ENCODE assay signal across 14 mouse cellular contexts in genomic region chr7:79525690-79526630, GRCm38 (mm10). TPM values are rescaled to one million over a fixed set of nuclear protein-coding genes. Genes with fewer than 3 reads are reported as not detected.
DNase-seq lines count a peak whose midpoint lies in the region; ATAC-seq and TF ChIP-seq lines count a peak whose summit lies in the region.
"Had no signal": no experiment of that assay in that cellular context is flagged by ENCODE, and none has a peak within 500 bp of the region (broad histone marks: within the 10 kb centered on the region; RNA-seq: fewer than 3 reads in every experiment).

No protein-coding gene starts in this region.

- H3K4me2 ChIP-seq in hindbrain, embryonic 12.5 days (replicated peaks): no peak overlapping the region
- no peak overlapping the region for H3K4me2 ChIP-seq in midbrain, embryonic 16.5 days (ENCODE audit: low read length)
- H3K4me2 ChIP-seq in liver, embryonic 11.5 days: no peak overlapping the region
- H3K4me2 ChIP-seq: liver, embryonic 13.5 days had no signal

- no peak for TF ChIP-seq POLR2A in ES-Bruce4 (IDR thresholded peaks at IDR 0.05; ENCODE audit: insufficient read depth, low read length)

- TF ChIP-seq EP300 in ES-Bruce4 (IDR thresholded peaks at IDR 0.05; ENCODE audit: insufficient read depth, low read depth, low read length): 0 out of 2 replicates have a peak, but pooled peaks have one; percentile 13

- H3K9me3 ChIP-seq in ES-Bruce4 (replicated peaks; ENCODE audit: control insufficient read depth, insufficient read depth, low read length, poor library complexity, severe bottlenecking): no peaks in the 10 kb centered on the region
- H3K9me3 ChIP-seq in hindbrain, embryonic 12.5 days (replicated peaks): no peaks in the 10 kb centered on the region
- H3K9me3 ChIP-seq in midbrain, embryonic 16.5 days (replicated peaks; ENCODE audit: control insufficient read depth, low read length, poor library complexity, severe bottlenecking): no peaks in the 10 kb centered on the region
- no peaks in the 10 kb centered on the region for H3K9me3 ChIP-seq in liver, embryonic 11.5 days (ENCODE audit: control insufficient read depth, low read length)
- H3K9me3 ChIP-seq: liver, embryonic 13.5 days had no signal

- no peaks in the 10 kb centered on the region; the same call in 1 of the 2 replicates for H3K27me3 ChIP-seq in ES-Bruce4 (ENCODE audit: control insufficient read depth, insufficient read depth, low read length, poor library complexity, severe bottlenecking)
- peaks cover 9% of the 10 kb centered on the region for H3K27me3 ChIP-seq in hindbrain, embryonic 12.5 days
- H3K27me3 ChIP-seq in midbrain, embryonic 16.5 days (ENCODE audit: control insufficient read depth, insufficient read depth, low read depth, low read length): no peaks in the 10 kb centered on the region
- peaks cover 85% of the 10 kb centered on the region for H3K27me3 ChIP-seq in liver, embryonic 11.5 days (replicated peaks; ENCODE audit: control insufficient read depth, insufficient read depth, low read length)

- peak; percentile 80 for DNase-seq in embryo, embryonic 11 days
- DNase-seq in liver, embryonic 11.5 days (ENCODE audit: low spot score): no peak
- no peak for DNase-seq in testis, postnatal 14 days (ENCODE audit: low spot score)
- DNase-seq in lung, postnatal 14 days: no peak
- no peak for DNase-seq in heart, adult 8-10 months (ENCODE audit: low spot score)
- DNase-seq: adrenal gland, adult 2 months; cerebellum, adult 8-10 months; kidney, postnatal 4 days; liver, embryonic 13.5 days; right cerebral cortex, postnatal 14 days; thymus, postnatal 14 days had no signal

- WGBS in hindbrain, embryonic 12.5 days: 10% methylated on average over 14 of the region's 14 CpGs
- WGBS in midbrain, embryonic 16.5 days: 11% methylated on average over 14 of the region's 14 CpGs
- WGBS in liver, embryonic 11.5 days: 40% methylated on average over 14 of the region's 14 CpGs

- no peaks in the 10 kb centered on the region for H3K36me3 ChIP-seq in ES-Bruce4 (ENCODE audit: control insufficient read depth, insufficient read depth, low read length, poor library complexity, severe bottlenecking)
- peaks cover 32% of the 10 kb centered on the region for H3K36me3 ChIP-seq in hindbrain, embryonic 12.5 days
- no peaks in the 10 kb centered on the region for H3K36me3 ChIP-seq in midbrain, embryonic 16.5 days (ENCODE audit: control insufficient read depth, insufficient read depth, low read length)
- no peaks in the 10 kb centered on the region for H3K36me3 ChIP-seq in liver, embryonic 11.5 days (ENCODE audit: control insufficient read depth, insufficient read depth, low read length)
- H3K36me3 ChIP-seq: liver, embryonic 13.5 days had no signal

- no peak overlapping the region for H3K9ac ChIP-seq in ES-Bruce4 (ENCODE audit: low read depth, poor library complexity, severe bottlenecking)
- H3K9ac ChIP-seq in hindbrain, embryonic 12.5 days: peak overlapping the region; percentile 23
- peak overlapping the region; percentile 17; the same call in 1 of the 2 replicates for H3K9ac ChIP-seq in midbrain, embryonic 16.5 days (ENCODE audit: low read depth, low read length)
- H3K9ac ChIP-seq in liver, embryonic 11.5 days (ENCODE audit: low read depth, low read length): no peak overlapping the region
- H3K9ac ChIP-seq: liver, embryonic 13.5 days had no signal

- no peak overlapping the region for H3K4me3 ChIP-seq in ES-Bruce4 (ENCODE audit: low read depth, low read length)
- H3K4me3 ChIP-seq in hindbrain, embryonic 12.5 days: no peak overlapping the region
- H3K4me3 ChIP-seq in midbrain, embryonic 16.5 days (ENCODE audit: low read depth, low read length): no peak overlapping the region
- no peak overlapping the region for H3K4me3 ChIP-seq in liver, embryonic 11.5 days (ENCODE audit: low read depth, low read length)
- H3K4me3 ChIP-seq: liver, embryonic 13.5 days had no signal

- no peak for TF ChIP-seq CTCF in ES-Bruce4 (IDR thresholded peaks at IDR 0.05; ENCODE audit: low read depth, low read length)

- peak; percentile 92 for ATAC-seq in hindbrain, embryonic 12.5 days (ENCODE audit: low FRiP score)
- ATAC-seq in midbrain, embryonic 16.5 days: peak; percentile 81
- ATAC-seq in liver, embryonic 11.5 days (replicated peaks; ENCODE audit: low FRiP score): no peak

- no peak overlapping the region for H3K27ac ChIP-seq in ES-Bruce4 (ENCODE audit: insufficient read depth, low read length)
- peak overlapping the region; percentile 98 for H3K27ac ChIP-seq in hindbrain, embryonic 12.5 days
- H3K27ac ChIP-seq in midbrain, embryonic 16.5 days (ENCODE audit: low read length): peak overlapping the region; percentile 76
- H3K27ac ChIP-seq in liver, embryonic 11.5 days (ENCODE audit: low read depth, low read length): no peak overlapping the region
- H3K27ac ChIP-seq: liver, embryonic 13.5 days had no signal

- peaks cover 2% of the 10 kb centered on the region for H3K4me1 ChIP-seq in ES-Bruce4 (ENCODE audit: control insufficient read depth, insufficient read depth, low read length)
- peaks cover 88% of the 10 kb centered on the region for H3K4me1 ChIP-seq in hindbrain, embryonic 12.5 days
- H3K4me1 ChIP-seq in midbrain, embryonic 16.5 days (ENCODE audit: control insufficient read depth, insufficient read depth, low read length): peaks cover 30% of the 10 kb centered on the region; the same call in 1 of the 2 replicates
- H3K4me1 ChIP-seq in liver, embryonic 11.5 days (replicated peaks; ENCODE audit: control insufficient read depth, insufficient read depth, low read length): no peaks in the 10 kb centered on the region
- H3K4me1 ChIP-seq: liver, embryonic 13.5 days had no signal

RNA-seq across cellular contexts. Expression of gene Polg, which starts 59.8 kb away (rescaled TPM):
- 75.8 and 78.3 TPM in 2 replicates for polyA plus RNA-seq in ES-Bruce4 (2011; ENCODE audit: insufficient read depth, insufficient read length, low read depth, missing spikeins)
- 40.1 and 42.0 TPM in 2 replicates for polyA plus RNA-seq in hindbrain, embryonic 12.5 days (2016; fragmentation: Nextera tagmentation; extraction: Ambion mirVana)
- 19.7 and 22.0 TPM in 2 replicates for polyA plus RNA-seq in midbrain, embryonic 16.5 days (2015; fragmentation: Nextera tagmentation; extraction: Ambion mirVana)
- 39.8 and 41.1 TPM in 2 replicates for polyA plus RNA-seq in liver, embryonic 11.5 days (2014; fragmentation: Nextera tagmentation; extraction: Ambion mirVana)
- 10 to 100 TPM; 65.9 to 72.3 (median 69.9) TPM for total RNA-seq in heart, adult 8-10 months (2022)

Comparison
In these comparisons a context has a peak if more than half of its experiments do, and no peak if none do; other contexts are left out.
1. H3K27ac ChIP-seq: peak in hindbrain, embryonic 12.5 days (single experiment) and midbrain, embryonic 16.5 days (single experiment); none in ES-Bruce4 (single experiment) and liver, embryonic 11.5 days (single experiment).
2. H3K9ac ChIP-seq: peak in hindbrain, embryonic 12.5 days (single experiment) and midbrain, embryonic 16.5 days (single experiment); none in ES-Bruce4 (single experiment) and liver, embryonic 11.5 days (single experiment).